Mouse (Mus musculus) layer of hippocampus, adult 6 months (tissue): ENCODE data around the gene Olfr1477. TPM values are rescaled to one million over a fixed set of nuclear protein-coding genes. Genes with fewer than 3 reads are reported as not detected.

ENCODE experiments used
- long read RNA-seq, 2 experiments: library from polyadenylated mRNA; unstranded; transcript quantifications; one replicate each; pipeline ENCODE4 v2.0.0; 2019 to 2020
- polyA plus RNA-seq: library from polyadenylated mRNA; unstranded; fragments of <200 nt; fragmentation: Nextera tagmentation; gene quantifications from 2 replicates; pipeline ENCODE4 v1.2.3, GENCODE M21; 2021

The Olfr1477 gene
- not detected in 2 replicates for polyA plus RNA-seq
- long read RNA-seq, experiment 1, result 0 reads
- long read RNA-seq, experiment 2, result 0 reads

DNA sequence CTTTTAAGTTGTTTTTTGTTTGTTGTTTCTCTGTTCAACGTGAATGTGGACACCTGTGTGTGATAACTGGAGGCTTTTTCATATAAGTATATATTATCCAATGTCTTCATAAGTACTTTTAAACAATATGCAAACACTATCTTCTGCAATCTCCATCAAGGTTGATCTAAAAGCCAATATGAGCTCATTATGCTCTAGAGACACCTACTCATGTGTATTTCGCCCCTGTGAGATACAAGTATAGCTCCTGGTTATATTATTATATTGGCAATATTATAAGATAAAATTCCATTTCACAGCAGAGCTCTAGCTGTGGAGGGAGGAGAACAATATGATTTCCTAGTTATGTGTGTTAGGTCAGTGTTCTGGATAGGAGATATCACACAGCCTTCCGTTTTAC lies at the start of gene Olfr1477:
Gene Olfr1477 (plus strand): TSS at position 301 of the 400 bp plus-strand sequence.

GRCm38 (mm10) chr19:13455986-13456385 lies 44.4 kb upstream of the Olfr1477 start, which contains the start of gene Olfr1472:
Gene Olfr1472, minus strand, starts transcription at chr19:13456086.

DNA sequence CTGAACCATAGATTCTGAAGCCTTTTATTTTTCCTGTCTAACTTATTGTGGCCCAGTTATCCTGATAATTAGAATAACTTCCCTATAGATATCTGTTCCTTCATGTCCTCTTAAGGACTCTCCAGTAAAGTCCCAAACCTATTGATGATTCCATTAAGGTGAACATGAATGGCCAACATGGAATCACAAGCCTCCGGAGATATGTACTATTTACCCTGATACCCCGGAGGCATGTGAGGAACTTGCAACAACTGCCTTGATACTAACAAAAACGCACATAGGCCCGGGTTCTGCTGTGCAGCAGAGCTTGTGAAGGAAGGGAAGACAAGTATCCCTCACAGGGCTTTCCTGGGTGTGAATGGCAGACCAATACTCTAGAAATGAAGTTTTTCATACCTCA lies 31.1 kb upstream of the Olfr1477 start, which contains the start of gene Olfr1474:
Gene Olfr1474 (plus strand): TSS at position 301 of the 400 bp plus-strand sequence.

GRCm38 (mm10) chr19:13480096-13480495 lies 20.2 kb upstream of the Olfr1477 start, which contains the start of gene Olfr1475:
Gene Olfr1475, minus strand, starts transcription at chr19:13480196.

GRCm38 (mm10) chr19:13527613-13528012 lies 27.3 kb downstream of the Olfr1477 start, which contains the start of gene Olfr1480:
Gene Olfr1480, plus strand, starts transcription at chr19:13527913.

Other genes with a start within 250 kb of the Olfr1477 start
- gene Olfr1465, start 185.0 kb upstream of the Olfr1477 start, polyA plus RNA-seq, result not detected in 2 replicates
- not detected in 2 replicates for gene Olfr1466, start 161.7 kb upstream of the Olfr1477 start, polyA plus RNA-seq
- not detected in 2 replicates for gene Olfr1467, start 138.3 kb upstream of the Olfr1477 start, polyA plus RNA-seq
- not detected in 2 replicates for gene Olfr1469, start 92.7 kb upstream of the Olfr1477 start, polyA plus RNA-seq
- not detected in 2 replicates for gene Olfr1471, start 57.1 kb upstream of the Olfr1477 start, polyA plus RNA-seq
- not detected in 2 replicates for gene Olfr1472, start 44.5 kb upstream of the Olfr1477 start, polyA plus RNA-seq
- not detected in 2 replicates for gene Olfr1474, start 31.0 kb upstream of the Olfr1477 start, polyA plus RNA-seq
- gene Olfr1475, start 20.4 kb upstream of the Olfr1477 start, polyA plus RNA-seq, result not detected in 2 replicates
- gene Olfr1480, start 27.4 kb downstream of the Olfr1477 start, polyA plus RNA-seq, result not detected in 2 replicates
- gene Olfr1484, start 83.0 kb downstream of the Olfr1477 start, polyA plus RNA-seq, result not detected in 2 replicates
- gene Olfr1487, start 116.8 kb downstream of the Olfr1477 start, polyA plus RNA-seq, result not detected in 2 replicates
- gene Olfr1489, start 131.1 kb downstream of the Olfr1477 start, polyA plus RNA-seq, result not detected in 2 replicates
- gene Olfr1490, start 150.5 kb downstream of the Olfr1477 start, polyA plus RNA-seq, result not detected in 2 replicates
- not detected in 2 replicates for gene Olfr1491, start 196.7 kb downstream of the Olfr1477 start, polyA plus RNA-seq
- gene Olfr1493-ps1, start 222.7 kb downstream of the Olfr1477 start, polyA plus RNA-seq, result not detected in 2 replicates
- gene Olfr1494, start 239.2 kb downstream of the Olfr1477 start, polyA plus RNA-seq, result not detected in 2 replicates